Mouse (Mus musculus) gastrocnemius, postnatal 36 days (tissue): ENCODE measurements at regions not wholly inside any gene's neighbourhood (a gene's known extent, or its start where the extent isn't known, plus 50 kb on each side); places are given as distances from the start of the nearest gene placed in this dataset.

ENCODE experiments used
- DNase-seq, 2 experiments: peaks; one replicate each; pipeline ENCODE4 v3.0.0; 2022
- intact Hi-C: fragments of 180-260 bp; cut with DNase I; formaldehyde crosslinking; loops from one replicate; pipeline ENCODE4 v1.15.1; 2025

DNA sequence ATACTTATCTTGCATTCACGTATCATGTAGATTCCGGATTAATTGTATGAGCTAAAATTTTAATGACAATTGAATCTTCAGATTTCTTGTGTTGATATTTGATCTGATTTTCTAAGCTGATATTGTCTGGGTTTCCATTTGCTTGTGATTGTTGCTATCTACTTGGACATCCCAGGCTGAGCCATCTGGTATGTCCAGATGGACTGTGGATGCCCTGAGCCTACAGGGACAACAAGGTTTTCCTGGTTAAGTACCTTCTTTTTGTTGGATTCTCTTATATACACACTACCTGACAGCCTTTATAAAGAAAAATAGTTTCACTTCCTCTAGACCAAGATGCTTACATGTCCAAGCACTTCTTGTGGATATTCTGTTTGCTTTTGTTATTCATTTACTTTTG lies 71.0 kb upstream of the 4933436I01Rik start:
- no peak for DNase-seq
- intact Hi-C loops = loop anchor here (10.0 kb wide), 1 partner anchor 53 kb away; no protein-coding TSS in a partner anchor
